Mouse (Mus musculus) kidney, adult 2 months (tissue): ENCODE measurements around the gene Fut7. TPM values are rescaled to one million over a fixed set of nuclear protein-coding genes. Genes with fewer than 3 reads are reported as not detected.

Experiments
- DNase-seq: peaks from one replicate; pipeline ENCODE4 v3.0.0; 2021
- H3K27ac ChIP-seq: fragments of 200-500 bp; 2 replicates; pipeline ENCODE4 v1.5.1; 2012; ENCODE audit warnings: low read depth, low read length, control low read depth, inconsistent platforms; ENCODE audit not compliant: insufficient read depth
- H3K27me3 ChIP-seq: fragments of 200-500 bp; replicated peaks from 2 replicates; pipeline ENCODE4 v1.6.1; 2012; ENCODE audit warnings: mild to moderate bottlenecking, moderate library complexity, low read length, inconsistent platforms; ENCODE audit not compliant: control insufficient read depth, insufficient read depth
- H3K36me3 ChIP-seq: fragments of 200-500 bp; 2 replicates; pipeline ENCODE4 v1.6.1; 2012; ENCODE audit warnings: mild to moderate bottlenecking, moderate library complexity, low read length, inconsistent platforms; ENCODE audit not compliant: control insufficient read depth, insufficient read depth
- H3K4me1 ChIP-seq: fragments of 200-500 bp; 2 replicates; pipeline ENCODE4 v1.6.1; 2011; ENCODE audit warnings: low read length; ENCODE audit not compliant: control insufficient read depth, insufficient read depth
- H3K4me3 ChIP-seq: fragments of 200-500 bp; 2 replicates; pipeline ENCODE4 v1.5.1; 2011; ENCODE audit warnings: mild to moderate bottlenecking, low read depth, low read length, control low read depth; ENCODE audit not compliant: insufficient read depth
- CTCF ChIP-seq: fragments of 200-500 bp; conservative IDR thresholded peaks from 2 replicates; pipeline ENCODE4 v1.5.1; 2011; ENCODE audit warnings: low read depth, mild to moderate bottlenecking, control low read depth, low read length, moderate library complexity, mixed read lengths; ENCODE audit not compliant: insufficient read depth, insufficient read length
- POLR2A ChIP-seq: fragments of 200-500 bp; IDR thresholded peaks from one replicate; pipeline ENCODE4 v1.6.1; 2011; ENCODE audit warnings: low read depth, low read length, control low read depth
- WGBS: fragments of 180-500 bp; shearing (Covaris S2); methylation state at CpG from one replicate; pipeline ENCODE4 v1.1.7; 2018; 5-methylcytosine and 5-hydroxymethylcytosine counted together
- polyA plus RNA-seq: library from polyadenylated mRNA; depleted of rRNA; stranded (reverse); fragments of >200 nt; gene quantifications from 2 replicates; pipeline ENCODE4 v1.2.3, GENCODE M21; 2012; rRNA removed

Gene Fut7
- polyA plus RNA-seq, 1 experiment: 0.80 TPM

- Histone ChIP-seq H3K27me3 (no peaks in the 10 kb centered on the region), H3K4me3 (no peak overlapping the region), H3K27ac (peak overlapping the region; percentile 36), H3K4me1 (0 out of 2 replicates have a peak, but pooled peaks cover 5% of the 10 kb centered on the region), H3K36me3 (no peaks in the 10 kb centered on the region)
- peak; percentile 15 for DNase-seq
- TF ChIP-seq POLR2A (no peak), CTCF (no peak)
- WGBS: 79% methylated on average over 14 of the region's 14 CpGs
Measured at GRCm38 (mm10) chr2:25467606-25468303, 44.7 kb downstream of the Fut7 start.

GRCm38 (mm10) chr2:25468962-25469915 lies 46.2 kb downstream of the Fut7 start:
- H3K4me1 ChIP-seq: peaks cover 8% of the 10 kb centered on the region; the same call in 1 of the 2 replicates
- 70% methylated on average over 10 of the region's 10 CpGs for WGBS
- no peaks in the 10 kb centered on the region for H3K36me3 ChIP-seq
- peak; percentile 70 for DNase-seq
- TF ChIP-seq POLR2A (no peak), CTCF (no peak)
- H3K27ac ChIP-seq: peak overlapping the region; percentile 57
- H3K27me3 ChIP-seq: no peaks in the 10 kb centered on the region
- H3K4me3 ChIP-seq: no peak overlapping the region

GRCm38 (mm10) chr2:25469969-25470368 lies 46.9 kb downstream of the Fut7 start, which contains the start of gene Ptgds:
Gene Ptgds (minus strand): TSS chr2:25470046.
- Histone ChIP-seq H3K27me3 (no peaks in the 10 kb centered on the region), H3K27ac (peak within 1 kb of the TSS; percentile 57), H3K4me1 (peaks cover 8% of the 10 kb centered on the region; the same call in 1 of the 2 replicates), H3K36me3 (no peaks in the 10 kb centered on the region), H3K4me3 (no peak within 1 kb of the TSS)
- 63% methylated on average over 6 of the region's 6 CpGs for WGBS
- no peak for TF ChIP-seq POLR2A
- no peak for TF ChIP-seq CTCF
- no peak for DNase-seq

- Histone ChIP-seq H3K27me3 (no peaks in the 10 kb centered on the region), H3K27ac (no peak overlapping the region), H3K36me3 (no peaks in the 10 kb centered on the region), H3K4me3 (no peak overlapping the region), H3K4me1 (peaks cover 8% of the 10 kb centered on the region; the same call in 1 of the 2 replicates)
- no peak for DNase-seq
- WGBS: 70% methylated on average over 2 of the region's 2 CpGs
- TF ChIP-seq CTCF (no peak; the same call in 1 of the 2 replicates), POLR2A (no peak)
Measured at GRCm38 (mm10) chr2:25472550-25472949, 49.5 kb downstream of the Fut7 start.

Other genes starting within 250 kb of the Fut7 start
- gene Nrarp, start 242.5 kb upstream of the Fut7 start, polyA plus RNA-seq: 5.7 and 7.8 TPM in 2 replicates
- 21.8 and 26.9 TPM in 2 replicates for gene Tor4a, start 226.4 kb upstream of the Fut7 start, polyA plus RNA-seq
- gene Nelfb, start 211.8 kb upstream of the Fut7 start, polyA plus RNA-seq: 62.6 and 70.5 TPM in 2 replicates
- gene Stpg3, start 208.6 kb upstream of the Fut7 start, polyA plus RNA-seq: 0.42 and 0.68 TPM in 2 replicates
- 0.55 and 0.58 TPM in 2 replicates for gene Fam166a, start 204.5 kb upstream of the Fut7 start, polyA plus RNA-seq
- 313 and 314 TPM in 2 replicates for gene Tubb4b, start 198.6 kb upstream of the Fut7 start, polyA plus RNA-seq
- 240 and 299 TPM in 2 replicates for gene Slc34a3, start 188.9 kb upstream of the Fut7 start, polyA plus RNA-seq
- gene Rnf224, start 186.5 kb upstream of the Fut7 start, polyA plus RNA-seq: 0.06 and 0.12 TPM in 2 replicates
- 49.1 and 57.9 TPM in 2 replicates for gene Rnf208, start 181.0 kb upstream of the Fut7 start, polyA plus RNA-seq
- gene Cysrt1, start 180.8 kb upstream of the Fut7 start, polyA plus RNA-seq: 0.66 and 1.2 TPM in 2 replicates
- gene AL732309.1, start 176.4 kb upstream of the Fut7 start, polyA plus RNA-seq: 13.0 and 15.2 TPM in 2 replicates
- gene Tmem203, start 167.8 kb upstream of the Fut7 start, polyA plus RNA-seq: 48.9 and 50.7 TPM in 2 replicates
- 81.0 and 85.4 TPM in 2 replicates for gene Tprn, start 160.6 kb upstream of the Fut7 start, polyA plus RNA-seq
- gene Ssna1, start 150.8 kb upstream of the Fut7 start, polyA plus RNA-seq: 46.2 and 48.8 TPM in 2 replicates
- 82.6 and 92.3 TPM in 2 replicates for gene Anapc2, start 150.8 kb upstream of the Fut7 start, polyA plus RNA-seq
- not detected in 2 replicates for gene Tmem210, start 135.1 kb upstream of the Fut7 start, polyA plus RNA-seq
- gene Lrrc26, start 133.4 kb upstream of the Fut7 start, polyA plus RNA-seq: 2.7 and 3.0 TPM in 2 replicates
- gene Grin1, start 104.1 kb upstream of the Fut7 start, polyA plus RNA-seq: 0.34 and 0.41 TPM in 2 replicates
- gene Man1b1, start 90.9 kb upstream of the Fut7 start, polyA plus RNA-seq: 16.6 and 19.6 TPM in 2 replicates
- gene Dpp7, start 66.9 kb upstream of the Fut7 start, polyA plus RNA-seq: 167 and 171 TPM in 2 replicates
- gene Uap1l1, start 57.6 kb upstream of the Fut7 start, polyA plus RNA-seq: 125 and 133 TPM in 2 replicates
- gene Sapcd2, start 50.9 kb upstream of the Fut7 start, polyA plus RNA-seq: 0.20 and 0.34 TPM in 2 replicates
- 18.8 and 23.8 TPM in 2 replicates for gene Entpd2, start 27.4 kb upstream of the Fut7 start, polyA plus RNA-seq
- gene Npdc1, start 23.9 kb upstream of the Fut7 start, polyA plus RNA-seq: 73.7 and 99.5 TPM in 2 replicates
- 51.0 and 64.0 TPM in 2 replicates for gene Abca2, start 5.4 kb downstream of the Fut7 start, polyA plus RNA-seq
- gene Clic3, start 33.6 kb downstream of the Fut7 start, polyA plus RNA-seq: 104 and 130 TPM in 2 replicates
- 49.0 and 53.2 TPM in 2 replicates for gene Paxx, start 37.8 kb downstream of the Fut7 start, polyA plus RNA-seq
- gene Ptgds, start 46.8 kb downstream of the Fut7 start, polyA plus RNA-seq: 47.2 and 51.6 TPM in 2 replicates
- gene Lcn12, start 70.6 kb downstream of the Fut7 start, polyA plus RNA-seq: 0.18 TPM in 1 of 2 replicates, not detected in the other
- 39.6 and 48.4 TPM in 2 replicates for gene Fbxw5, start 77.5 kb downstream of the Fut7 start, polyA plus RNA-seq
- gene C8g, start 78.5 kb downstream of the Fut7 start, polyA plus RNA-seq: 20.6 and 22.0 TPM in 2 replicates
- gene Traf2, start 123.7 kb downstream of the Fut7 start, polyA plus RNA-seq: 14.8 and 15.3 TPM in 2 replicates
- 195 and 198 TPM in 2 replicates for gene Edf1, start 134.6 kb downstream of the Fut7 start, polyA plus RNA-seq
- gene Mamdc4, start 151.6 kb downstream of the Fut7 start, polyA plus RNA-seq: 1.3 and 2.3 TPM in 2 replicates
- gene Phpt1, start 152.0 kb downstream of the Fut7 start, polyA plus RNA-seq: 74.9 and 92.3 TPM in 2 replicates
- gene Ajm1, start 158.5 kb downstream of the Fut7 start, polyA plus RNA-seq: 0.36 and 0.62 TPM in 2 replicates
- 53.8 and 58.9 TPM in 2 replicates for gene Rabl6, start 185.3 kb downstream of the Fut7 start, polyA plus RNA-seq
- 0.03 TPM in 1 of 2 replicates, not detected in the other for gene Ccdc183, start 194.4 kb downstream of the Fut7 start, polyA plus RNA-seq
- 37.7 and 43.2 TPM in 2 replicates for gene Tmem141, start 198.7 kb downstream of the Fut7 start, polyA plus RNA-seq
- 1.7 and 3.4 TPM in 2 replicates for gene Fcna, start 204.8 kb downstream of the Fut7 start, polyA plus RNA-seq
- gene Lcn8, start 229.9 kb downstream of the Fut7 start, polyA plus RNA-seq: not detected in 2 replicates
- not detected in 2 replicates for gene Lcn5, start 234.7 kb downstream of the Fut7 start, polyA plus RNA-seq